Mouse (Mus musculus): ENCODE data around the gene Trp73. TPM values are rescaled to one million over a fixed set of nuclear protein-coding genes. Genes with fewer than 3 reads are reported as not detected.
A peak's percentile ranks its signal among the peaks of the same experiment; 100 is the strongest.

The Trp73 gene
- total RNA-seq (2015; ENCODE audit: low replicate concordance), result not detected in 2 replicates
- not detected in 2 replicates for total RNA-seq (2017; ENCODE audit: low replicate concordance)

DNA sequence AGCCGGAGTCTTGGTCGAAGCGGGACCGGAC is at the start of gene Trp73:
Gene Trp73, minus strand, starts transcription at position 27 of the 31 bp plus-strand sequence.
- no peak for ATAC-seq (replicated peaks; ENCODE audit: low FRiP score, poor library complexity, severe bottlenecking)

DNA sequence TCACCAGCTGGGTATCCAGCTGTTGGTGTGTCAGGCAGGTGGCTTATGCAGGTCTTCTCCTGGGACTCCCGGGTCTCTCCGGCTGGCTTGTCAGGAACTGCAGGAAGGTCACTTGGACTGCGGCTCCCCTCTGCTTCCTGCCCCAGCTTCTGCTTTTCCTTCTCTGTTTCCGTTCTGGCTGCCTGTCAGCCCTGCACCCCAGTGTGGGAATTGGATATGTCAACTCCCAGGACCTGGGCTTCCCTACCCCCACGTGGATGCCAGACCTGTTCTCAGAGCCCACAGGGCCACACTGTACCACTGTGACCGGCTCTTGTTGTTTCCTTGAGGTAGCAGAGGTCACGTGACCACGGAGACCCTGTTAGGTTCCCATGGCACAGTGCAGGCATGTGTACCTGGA is 48.9 kb upstream of the Trp73 start:
- ATAC-seq (replicated peaks; ENCODE audit: low FRiP score, poor library complexity, severe bottlenecking), result no peak

DNA sequence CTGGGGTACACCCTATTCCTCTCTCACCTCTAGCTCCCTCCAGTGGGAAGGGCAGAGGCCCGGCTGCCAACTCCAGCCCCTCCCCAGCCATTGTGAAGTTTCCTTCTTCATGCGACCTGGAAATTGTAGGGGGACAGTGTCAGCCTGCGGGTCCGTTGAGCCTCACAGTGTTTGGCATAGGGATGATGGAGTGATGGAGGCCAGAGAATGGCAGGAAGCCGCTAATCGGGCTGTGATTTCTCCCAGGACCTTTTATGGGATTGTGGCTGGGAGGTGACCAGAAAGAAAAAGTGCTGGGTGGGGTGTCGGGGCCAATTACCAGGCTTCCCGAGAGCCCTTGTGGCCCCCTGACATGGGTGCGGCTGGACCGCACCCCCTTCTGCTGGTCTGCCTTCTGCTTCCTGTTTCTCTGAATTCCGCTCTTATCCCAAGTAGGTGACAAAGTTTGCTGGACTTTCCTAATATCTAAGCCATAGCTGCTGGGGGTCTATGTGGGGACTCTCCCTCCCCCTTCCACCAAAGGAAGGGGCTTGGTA is 46.1 kb upstream of the Trp73 start:
- ATAC-seq (replicated peaks; ENCODE audit: low FRiP score, poor library complexity, severe bottlenecking), result no peak

DNA sequence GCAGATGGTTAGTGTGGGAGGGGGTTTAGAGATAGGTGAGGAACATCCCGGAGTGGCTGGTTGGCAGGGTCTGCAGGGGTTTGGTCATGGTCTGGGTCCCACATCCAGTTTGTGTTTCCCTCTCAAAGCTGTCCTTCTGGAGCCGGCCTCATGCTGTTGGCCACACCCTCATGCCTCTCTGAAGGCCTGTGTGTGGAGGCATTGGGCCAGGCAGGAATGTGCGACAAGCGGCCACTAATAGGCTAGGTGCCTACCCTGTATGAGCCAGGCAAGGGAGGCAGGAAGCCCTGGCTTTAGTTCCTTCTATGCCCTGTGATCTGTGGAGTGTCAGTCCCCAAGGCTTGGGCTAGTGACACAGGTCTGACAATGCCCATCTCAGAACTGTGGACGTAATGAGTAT is 45.0 kb upstream of the Trp73 start:
- ATAC-seq (replicated peaks; ENCODE audit: low FRiP score, poor library complexity, severe bottlenecking), result no peak

DNA sequence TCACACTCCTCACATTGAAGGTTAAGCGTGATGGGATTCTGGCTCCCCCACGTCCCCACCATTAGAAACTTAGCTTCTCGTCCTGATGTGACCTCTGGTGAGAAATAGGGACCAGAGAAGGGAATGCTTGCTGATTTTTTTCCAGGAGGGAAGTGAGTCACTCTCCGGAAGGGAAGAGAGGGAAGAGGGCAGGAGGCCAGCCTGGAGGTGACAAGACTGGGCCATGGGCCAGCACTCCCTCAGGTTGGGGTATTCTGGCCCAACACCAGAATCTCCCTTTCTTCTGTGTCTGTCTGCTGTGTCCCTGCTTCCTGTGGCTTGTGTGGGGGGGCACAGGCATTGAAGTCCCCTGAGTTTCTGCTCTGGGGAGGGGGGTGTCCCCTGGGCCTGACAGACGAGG is 43.6 kb upstream of the Trp73 start:
- no peak for ATAC-seq (replicated peaks; ENCODE audit: low FRiP score, poor library complexity, severe bottlenecking)

DNA sequence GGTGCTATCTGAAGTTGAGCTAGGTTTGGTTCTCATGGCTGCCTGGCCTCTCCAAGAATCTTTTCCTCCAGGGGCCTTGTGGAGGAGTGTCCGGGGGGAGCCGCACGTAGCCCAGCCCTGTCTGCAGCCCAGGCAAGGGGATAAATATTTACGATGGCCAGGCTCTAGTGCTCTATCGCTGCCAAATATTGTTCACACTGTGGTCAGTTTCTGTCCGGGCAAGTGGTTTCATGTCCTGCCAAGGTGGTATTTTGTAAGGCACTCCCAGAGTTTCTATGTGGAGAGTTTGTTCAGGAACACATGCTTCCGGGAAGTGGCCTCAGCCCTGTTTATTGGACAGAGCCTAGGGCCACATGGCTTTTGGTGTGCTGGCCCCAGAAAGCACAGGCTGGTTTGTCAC is 41.0 kb upstream of the Trp73 start:
- no peak for ATAC-seq (replicated peaks; ENCODE audit: low FRiP score, poor library complexity, severe bottlenecking)

DNA sequence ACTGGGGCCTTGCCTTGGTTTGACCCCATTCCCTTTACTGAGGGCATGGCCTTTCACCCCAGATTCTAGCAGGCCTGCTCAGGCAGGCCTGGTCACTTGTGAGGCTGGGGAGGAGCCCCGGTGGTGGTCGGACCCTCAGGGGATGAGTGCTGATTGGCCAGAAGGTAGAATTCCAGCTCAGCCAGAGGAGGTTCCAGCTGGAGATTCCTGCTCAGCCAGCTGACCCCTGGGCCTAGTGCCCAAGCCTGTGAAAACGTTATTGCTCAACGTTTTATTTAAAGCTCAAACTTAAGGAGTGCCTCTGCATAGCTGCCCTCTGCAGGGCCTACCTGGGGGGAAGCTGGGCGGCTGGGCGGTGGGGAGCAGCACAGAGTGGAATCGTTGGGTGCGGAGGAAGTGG is 37.2 kb upstream of the Trp73 start:
- ATAC-seq (replicated peaks; ENCODE audit: low FRiP score, poor library complexity, severe bottlenecking), result no peak

DNA sequence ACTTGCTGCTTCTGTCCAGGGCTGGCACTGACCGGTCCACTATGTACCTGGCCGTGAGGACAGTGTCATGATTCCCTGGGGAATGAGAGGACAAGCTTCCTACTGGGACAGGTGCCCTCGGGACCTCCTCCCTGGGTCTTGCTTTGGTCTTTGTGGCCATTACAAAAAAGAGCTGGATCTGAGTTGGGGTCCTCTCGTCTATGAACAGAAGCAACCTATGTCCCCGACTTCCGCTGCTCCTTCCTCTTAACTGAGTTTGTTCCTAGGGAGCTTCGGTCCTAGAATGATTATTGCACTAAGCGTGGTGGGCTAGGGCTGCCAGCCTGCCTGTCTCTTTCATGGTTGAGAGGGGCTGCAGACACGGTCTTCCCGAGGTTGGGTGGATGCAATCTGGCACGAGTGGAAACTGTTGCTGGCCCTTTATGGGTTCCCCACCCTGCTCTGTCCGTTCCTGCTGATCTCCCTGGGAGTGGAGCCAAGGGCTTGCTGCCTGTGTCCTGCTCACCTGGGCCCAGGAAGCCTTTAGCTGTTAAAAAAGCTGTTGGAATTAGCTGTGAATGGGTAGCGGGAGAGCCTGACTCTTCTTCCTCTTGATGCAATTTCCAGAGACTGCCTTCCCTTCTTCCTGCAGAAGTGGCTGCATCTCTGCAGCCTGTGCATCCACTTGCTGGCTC is 32.1 kb upstream of the Trp73 start:
- no peak for ATAC-seq (replicated peaks; ENCODE audit: low FRiP score, poor library complexity, severe bottlenecking)

DNA sequence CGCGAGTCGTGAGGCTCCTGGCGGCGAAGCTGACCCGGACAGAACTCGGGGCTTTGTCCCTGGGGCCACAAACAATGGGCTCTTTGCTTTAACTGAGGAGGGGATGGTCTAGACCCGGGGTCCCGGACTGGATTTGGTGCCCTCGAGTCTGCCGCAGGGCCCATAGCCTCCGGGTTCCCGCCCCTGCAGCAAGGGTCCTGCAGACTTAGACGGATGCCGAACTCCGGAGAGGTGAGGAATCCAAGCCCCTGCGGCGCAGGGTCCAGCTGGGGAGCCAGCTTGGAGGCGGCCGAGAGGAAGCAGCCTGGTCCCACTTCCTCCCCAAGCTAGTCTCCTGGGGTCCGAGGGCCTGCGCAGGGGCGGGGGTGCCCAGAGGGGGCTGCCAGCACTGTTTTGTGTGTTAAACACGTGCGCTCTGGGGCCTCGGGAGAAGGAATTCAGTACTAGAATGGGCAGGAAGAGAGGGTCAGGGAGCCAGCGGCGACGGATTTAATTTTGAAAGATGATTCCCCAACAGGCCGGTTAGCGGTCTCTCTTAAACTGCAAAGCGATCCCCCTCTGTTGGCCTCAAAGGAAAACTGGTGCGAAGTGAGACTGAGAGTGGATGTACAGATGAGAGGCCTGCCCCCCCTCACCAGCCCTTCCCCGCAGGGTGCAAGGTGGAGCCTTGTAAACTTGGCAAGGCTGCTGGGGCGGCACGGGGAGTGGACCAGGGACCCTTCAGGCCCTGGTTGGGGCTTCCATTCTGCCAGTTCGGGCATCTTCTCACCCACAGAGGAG is 31.3 kb upstream of the Trp73 start:
- ATAC-seq (replicated peaks; ENCODE audit: low FRiP score, poor library complexity, severe bottlenecking), result no peak

DNA sequence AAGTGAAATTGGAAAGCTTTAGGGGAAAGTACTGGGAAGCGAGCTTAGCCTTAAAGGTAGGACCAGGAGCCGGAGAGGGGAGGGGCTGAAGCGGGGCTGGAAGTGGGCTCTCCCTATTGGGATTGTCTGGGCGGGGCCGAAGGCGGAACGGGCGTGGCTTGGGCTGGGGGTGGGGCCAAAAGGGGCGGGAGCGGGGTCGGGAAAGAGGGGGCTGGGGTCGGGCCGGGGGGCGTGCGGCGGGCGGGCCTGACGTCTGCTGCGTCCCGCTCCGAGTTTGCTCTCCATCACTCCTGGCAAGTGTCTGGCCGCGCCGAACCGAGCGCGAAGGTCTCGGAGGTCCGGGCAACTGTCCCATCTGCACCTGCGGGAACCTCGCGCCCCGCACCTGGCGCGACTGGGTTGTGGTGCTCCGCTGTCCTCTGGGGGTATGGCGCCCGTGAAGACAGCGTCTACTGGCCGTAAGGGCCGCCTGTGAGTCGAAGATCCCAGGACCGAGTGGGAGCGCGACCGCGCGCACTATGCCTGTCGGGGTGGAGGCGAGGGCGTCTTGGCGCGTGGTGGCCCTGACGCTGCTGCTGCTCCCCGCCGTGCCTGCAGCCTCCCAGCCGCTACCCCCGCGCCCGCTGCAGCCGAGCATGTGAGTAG is 30.6 kb upstream of the Trp73 start, which contains the start of gene Megf6:
Gene Megf6, plus strand, starts transcription at position 225 of the 645 bp plus-strand sequence.
- no peak for ATAC-seq (replicated peaks; ENCODE audit: low FRiP score, poor library complexity, severe bottlenecking)

DNA sequence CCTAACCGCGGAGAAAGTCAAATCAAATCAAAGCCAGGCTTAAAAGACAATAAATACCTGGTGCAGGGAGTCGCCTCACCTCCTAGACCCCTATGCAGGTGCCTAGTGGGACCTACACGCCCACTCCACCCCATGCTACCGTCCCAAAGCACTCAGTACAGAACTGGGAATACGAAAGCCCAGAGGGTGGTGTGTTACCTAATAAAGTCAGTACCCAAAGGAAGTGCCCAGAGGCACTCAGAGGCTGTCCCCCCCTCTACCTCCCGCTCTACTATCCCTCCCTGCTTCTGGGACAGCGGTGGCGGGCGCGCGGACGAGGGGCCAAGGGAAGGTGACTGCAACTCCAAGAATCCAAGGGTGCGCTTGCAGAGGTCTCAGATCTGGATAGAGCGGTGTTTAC is 30.0 kb upstream of the Trp73 start:
- no peak for ATAC-seq (replicated peaks; ENCODE audit: low FRiP score, poor library complexity, severe bottlenecking)

DNA sequence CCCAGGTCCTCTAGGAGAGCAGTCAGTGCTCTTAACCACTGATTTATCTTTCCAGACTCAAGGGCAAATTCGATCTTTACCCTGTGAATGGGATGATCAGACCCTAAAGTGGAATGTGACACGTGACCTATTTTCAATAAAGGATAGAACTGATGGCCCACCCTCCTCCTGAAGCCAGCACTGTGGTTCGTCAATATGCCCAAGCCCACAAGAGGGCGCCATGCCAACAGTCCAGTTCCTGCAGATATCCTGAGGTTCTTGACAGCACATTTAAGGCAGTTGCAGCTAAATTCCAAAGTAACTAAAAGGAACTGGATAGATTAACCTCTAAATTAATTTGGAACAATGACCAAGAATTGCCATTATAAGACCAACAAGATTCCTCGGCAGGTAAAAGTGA is 27.0 kb upstream of the Trp73 start:
- no peak for ATAC-seq (replicated peaks; ENCODE audit: low FRiP score, poor library complexity, severe bottlenecking)

DNA sequence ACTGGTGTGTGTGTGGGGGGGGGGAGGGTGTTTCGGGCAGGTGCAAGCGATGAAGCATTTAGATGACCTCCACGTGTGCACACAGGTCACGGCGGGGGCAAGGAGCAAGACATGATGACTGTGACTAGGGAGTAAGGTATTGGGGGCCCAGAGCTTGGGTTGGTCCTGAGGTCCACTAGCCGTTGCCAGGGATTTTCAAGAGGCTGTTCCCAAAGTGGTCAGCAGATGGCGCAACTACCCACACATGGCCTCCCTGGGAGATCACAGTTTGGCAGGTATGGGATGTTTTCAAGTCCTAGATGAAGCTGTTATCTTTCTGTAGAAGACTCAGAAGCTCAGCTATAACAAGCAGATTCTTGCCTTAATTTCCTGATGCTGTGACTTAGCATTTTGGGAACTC is 23.3 kb upstream of the Trp73 start:
- 0 out of 2 replicates have a peak, but pooled peaks have one; percentile 17 for ATAC-seq (replicated peaks; ENCODE audit: low FRiP score, poor library complexity, severe bottlenecking)

DNA sequence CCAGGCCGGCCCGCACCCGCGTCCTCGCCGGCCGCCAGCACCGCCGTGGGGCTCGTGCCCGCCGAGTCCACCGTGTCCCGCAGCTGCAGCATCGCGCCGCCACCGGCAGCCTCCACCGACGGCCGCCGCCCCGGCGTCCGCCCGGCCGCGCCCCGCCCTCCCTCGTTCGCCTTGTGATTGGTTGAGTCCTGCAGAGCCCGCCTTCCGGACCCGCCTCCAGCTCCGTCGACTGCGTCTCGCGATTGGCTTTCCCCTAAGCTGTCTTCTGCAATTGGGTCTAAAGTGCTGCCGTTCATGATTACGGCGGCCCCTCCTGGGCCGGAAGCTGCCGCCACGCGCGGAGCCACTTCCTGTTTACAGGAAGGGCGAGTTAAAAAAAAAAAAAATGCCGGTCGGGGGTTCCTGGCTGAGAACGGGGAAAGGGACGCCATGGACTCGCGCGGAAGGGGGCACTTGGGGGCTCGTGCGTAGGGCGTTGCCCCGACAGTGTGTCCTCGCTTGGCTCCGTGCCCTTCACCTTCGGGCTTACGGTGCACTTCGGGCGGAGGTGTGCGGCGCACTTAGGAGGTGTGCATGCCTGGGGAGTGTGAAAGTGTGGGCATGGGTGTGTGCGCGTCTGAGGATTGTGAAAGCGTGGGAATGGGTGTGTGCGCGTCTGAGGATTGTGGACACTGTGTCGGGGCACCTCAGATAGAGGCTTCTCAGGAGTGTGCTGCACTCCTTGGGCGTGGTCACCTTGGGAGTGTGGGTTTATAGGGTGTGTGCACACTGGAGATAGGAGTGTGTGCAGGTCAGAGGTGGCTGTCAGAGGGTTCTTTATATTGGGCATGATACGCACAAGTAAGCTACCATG is 20.8 kb upstream of the Trp73 start, which contains the start of gene Tprgl:
Gene Tprgl, minus strand, starts transcription at position 129 of the 853 bp plus-strand sequence.
- peak; percentile 75 for ATAC-seq (replicated peaks; ENCODE audit: low FRiP score, poor library complexity, severe bottlenecking)

DNA sequence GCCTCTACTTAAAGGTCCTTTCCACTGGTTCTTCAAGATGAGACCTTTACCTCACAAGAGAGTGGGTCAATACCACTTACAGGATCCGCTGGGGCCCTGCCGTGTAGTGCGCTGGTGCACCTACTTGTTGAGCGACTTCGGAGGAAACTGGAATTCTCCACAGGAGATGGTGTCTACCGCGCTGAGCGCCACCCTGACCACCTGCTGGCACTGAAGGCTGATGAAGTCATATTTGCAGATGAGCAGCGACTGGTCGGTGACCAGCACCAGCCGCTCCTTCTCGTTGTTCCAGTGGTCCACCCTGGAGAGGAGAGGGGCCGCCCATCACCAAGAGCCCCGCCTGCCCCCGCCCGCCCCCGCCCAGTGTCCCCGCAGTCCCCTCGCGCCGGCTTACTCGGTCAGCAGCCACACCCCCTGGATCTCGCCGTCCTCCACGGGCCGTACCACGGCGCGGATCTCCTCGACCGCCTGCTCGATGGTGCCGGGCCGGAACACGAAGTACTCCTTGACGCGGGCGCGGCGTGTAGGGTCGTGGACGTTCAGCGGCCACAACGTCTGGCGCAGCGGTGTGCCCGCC is 20.0 kb upstream of the Trp73 start:
- peak; percentile 10; the same call in 1 of the 2 replicates for ATAC-seq (replicated peaks; ENCODE audit: low FRiP score, poor library complexity, severe bottlenecking)

DNA sequence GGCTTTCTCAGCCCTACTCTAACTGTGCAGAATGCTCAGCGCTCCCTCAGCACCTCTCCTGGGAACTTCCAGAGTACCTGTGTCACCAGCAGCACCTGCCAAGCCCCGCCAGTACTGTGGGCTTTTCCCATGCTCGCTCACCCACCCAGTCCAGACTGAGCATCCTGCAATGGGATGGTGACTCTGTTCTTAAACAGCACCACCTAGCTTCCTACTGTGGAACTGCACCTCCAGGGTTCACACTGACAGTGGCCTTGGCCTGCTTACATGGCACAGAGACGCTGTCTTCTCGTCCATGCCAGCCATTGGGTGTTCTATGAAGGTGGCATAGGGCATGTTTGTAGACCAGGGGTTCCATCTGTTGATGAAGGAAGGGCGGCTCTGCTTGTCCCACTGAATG is 19.0 kb upstream of the Trp73 start:
- peak; percentile 47 for ATAC-seq (replicated peaks; ENCODE audit: low FRiP score, poor library complexity, severe bottlenecking)

DNA sequence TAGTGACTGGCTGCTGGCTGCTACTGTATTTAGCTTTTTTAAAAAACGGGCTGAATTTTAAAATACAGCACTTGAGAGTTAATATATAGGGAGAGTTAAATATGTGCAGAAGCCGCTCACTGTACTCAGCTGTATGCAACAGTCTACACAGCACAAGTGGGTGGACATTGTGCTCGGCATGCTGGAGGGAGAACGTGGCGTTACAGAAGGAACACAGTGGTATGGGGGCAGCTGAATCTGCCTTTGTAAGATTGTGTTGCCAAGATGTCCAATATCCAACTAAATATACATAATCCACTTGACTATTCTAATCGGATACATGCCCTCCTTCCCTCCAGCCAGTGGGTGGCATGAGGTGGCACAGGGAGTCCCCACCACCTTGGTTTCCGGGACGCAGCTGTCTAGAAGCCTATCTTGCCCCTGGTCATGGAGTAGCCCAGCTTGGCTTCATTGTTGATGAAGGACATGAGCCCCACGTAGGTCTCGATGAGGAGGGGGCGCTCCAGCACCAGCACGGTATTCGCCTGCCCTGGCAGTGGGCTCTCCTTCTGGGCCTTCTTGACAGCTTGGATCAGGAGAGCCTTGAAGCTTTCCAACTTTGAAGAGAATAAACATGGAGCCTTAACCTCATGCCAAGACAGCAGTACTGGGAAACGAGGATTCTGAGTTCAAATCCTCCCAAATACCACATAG is 18.1 kb upstream of the Trp73 start:
- no peak for ATAC-seq (replicated peaks; ENCODE audit: low FRiP score, poor library complexity, severe bottlenecking)

DNA sequence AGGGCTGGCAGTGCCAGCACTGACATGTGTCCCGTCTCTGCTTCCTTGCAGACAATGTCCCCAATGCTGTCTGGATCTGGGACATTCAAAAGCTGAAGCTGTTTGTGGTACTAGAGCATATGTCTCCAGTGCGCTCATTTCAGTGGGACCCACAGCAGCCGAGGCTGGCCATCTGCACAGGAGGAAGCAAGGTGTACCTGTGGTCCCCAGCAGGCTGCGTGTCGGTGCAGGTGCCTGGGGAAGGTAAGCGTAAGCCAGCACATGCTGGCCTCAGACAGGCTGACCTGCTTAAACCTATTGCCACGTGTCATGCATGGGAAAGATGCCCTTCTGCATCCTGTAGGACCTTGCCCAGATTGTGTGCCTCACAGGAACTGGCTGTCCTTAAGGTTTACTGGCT is 16.0 kb upstream of the Trp73 start:
- no peak for ATAC-seq (replicated peaks; ENCODE audit: low FRiP score, poor library complexity, severe bottlenecking)

DNA sequence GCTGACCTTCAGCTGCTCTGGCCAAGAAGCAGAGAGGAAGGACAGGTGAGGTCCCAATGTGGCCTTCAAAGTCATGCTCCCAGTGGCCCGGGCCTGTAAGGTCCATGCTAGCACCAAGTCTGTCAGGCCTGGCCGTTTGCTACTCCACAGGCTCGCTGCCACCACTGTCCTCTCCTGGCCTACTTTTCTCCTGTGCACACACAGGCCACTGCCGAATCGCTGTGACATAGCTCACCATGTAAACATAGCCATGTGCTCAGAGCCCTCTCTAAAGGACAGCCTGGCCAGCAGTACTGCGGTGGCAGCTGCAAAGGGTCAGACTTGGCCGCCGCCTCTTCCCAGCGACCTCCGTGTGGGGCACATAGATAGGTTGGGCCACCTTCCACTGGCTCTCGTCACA is 14.1 kb upstream of the Trp73 start:
- no peak for ATAC-seq (replicated peaks; ENCODE audit: low FRiP score, poor library complexity, severe bottlenecking)

Measured in erythroblast, adult 5-6 weeks (primary cell).